Mouse (Mus musculus) CH12.LX (cell line): Measurements from ENCODE around the gene Rgl1.

Experiments used
- CTCF ChIP-seq, 2 experiments: IDR thresholded peaks in 1 of 2; conservative IDR thresholded peaks in 1 of 2; 2 replicates each; pipeline ENCODE4 v1.5.1; 2011 to 2012; ENCODE audit warnings: low read depth in 2 of 2, low read length in 2 of 2, improper control_type of control experiment in 1 of 2, inconsistent platforms in 1 of 2, mild to moderate bottlenecking in 1 of 2, moderate library complexity in 1 of 2
- ELF1 ChIP-seq: IDR thresholded peaks from 2 replicates; pipeline ENCODE4 v1.6.1; 2014; ENCODE audit warnings: low read depth, mild to moderate bottlenecking, inconsistent platforms, low read length, improper control_type of control experiment
- ETS1 ChIP-seq: conservative IDR thresholded peaks from 2 replicates; pipeline ENCODE4 v1.6.1; 2012; ENCODE audit warnings: low read depth, mild to moderate bottlenecking, inconsistent platforms, low read length, improper control_type of control experiment, moderate library complexity
- HCFC1 ChIP-seq: IDR thresholded peaks from 2 replicates; pipeline ENCODE4 v1.6.1; 2012; ENCODE audit warnings: low read depth, mild to moderate bottlenecking, inconsistent platforms, low read length, improper control_type of control experiment
- MAX ChIP-seq: IDR thresholded peaks from 2 replicates; pipeline ENCODE4 v1.6.1; 2011; ENCODE audit warnings: low read length, improper control_type of control experiment
- POLR2A ChIP-seq: IDR thresholded peaks from 2 replicates; pipeline ENCODE4 v1.6.1; 2011; ENCODE audit warnings: low read depth, mild to moderate bottlenecking, improper control_type of control experiment, low read length
- USF2 ChIP-seq: conservative IDR thresholded peaks from 2 replicates; pipeline ENCODE4 v1.6.1; 2011; ENCODE audit warnings: low read depth, low read length, improper control_type of control experiment
- ZC3H11A ChIP-seq: IDR thresholded peaks from 2 replicates; pipeline ENCODE4 v1.6.1; 2012; ENCODE audit warnings: low read depth, mild to moderate bottlenecking, inconsistent platforms, low read length, improper control_type of control experiment
- ZMIZ1 ChIP-seq: IDR thresholded peaks from 2 replicates; pipeline ENCODE4 v1.6.1; 2012; ENCODE audit warnings: low read depth, mild to moderate bottlenecking, inconsistent platforms, low read length, improper control_type of control experiment

DNA sequence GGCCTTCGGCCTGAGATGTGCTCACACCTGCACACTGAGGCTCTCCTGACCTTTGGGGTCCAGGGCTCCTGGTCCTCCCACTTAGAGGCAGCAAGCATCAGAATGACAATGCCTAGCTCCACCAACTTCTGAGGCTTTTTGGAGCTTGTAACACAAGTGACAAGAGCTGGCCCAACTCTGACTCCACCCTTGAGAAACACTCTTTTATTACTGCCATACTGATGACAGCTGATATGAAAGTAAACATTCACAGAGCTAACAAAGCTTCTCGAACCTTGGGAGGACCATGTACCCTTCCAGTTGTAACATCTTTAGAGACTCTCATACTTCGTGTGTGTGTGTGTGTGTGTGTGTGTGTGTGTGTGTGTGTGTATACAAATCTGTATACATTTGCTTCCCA is 40.1 kb downstream of the Rgl1 start:
- TF ChIP-seq POLR2A (no peak), ELF1 (no peak), ZC3H11A (no peak), CTCF (conservative IDR thresholded peaks at IDR 0.05 in 1 of 2, IDR thresholded peaks at IDR 0.05 in 1 of 2; ENCODE audit: low read depth in 2 of 2, low read length in 2 of 2) (no peak), USF2 (no peak), MAX (no peak), HCFC1 (no peak), ETS1 (no peak), ZMIZ1 (no peak)
